Mouse (Mus musculus): ENCODE data around the gene Olfr855.

DNA sequence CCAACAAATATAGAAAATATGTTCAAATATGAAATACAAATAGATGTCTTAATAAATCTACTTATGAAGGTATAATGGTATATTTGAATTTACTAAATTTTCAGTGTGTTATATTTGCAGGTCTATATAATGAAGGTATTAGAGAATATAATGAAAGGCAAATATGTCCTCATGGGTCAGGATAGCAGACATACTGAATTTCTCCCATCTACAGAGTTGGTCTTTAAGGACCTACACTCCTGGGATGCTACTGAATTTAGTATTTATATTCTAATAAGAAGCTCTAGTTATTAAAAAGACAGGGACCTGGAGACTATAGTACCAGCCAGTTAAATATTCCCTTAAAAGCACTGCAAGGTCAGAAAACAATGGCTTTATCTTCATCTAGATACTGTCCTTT, at the start of gene Olfr855:
- no peak for TF ChIP-seq POLR2A (IDR thresholded peaks at IDR 0.05; ENCODE audit: extremely low read depth, insufficient read depth, low read length)
- TF ChIP-seq CTCF (IDR thresholded peaks at IDR 0.05; ENCODE audit: low read depth, low read length), result no peak

Measured in liver, adult 2 months (tissue).